Mouse (Mus musculus): ENCODE measurements around the gene Jmjd4.

GRCm38 (mm10) chr11:59410851-59411250 lies 39.0 kb upstream of the Jmjd4 start:
- TF ChIP-seq CTCF (conservative IDR thresholded peaks at IDR 0.05; ENCODE audit: insufficient read depth, insufficient read length, low read depth, low read length) = no peak
- no peak for TF ChIP-seq POLR2A (IDR thresholded peaks at IDR 0.05; ENCODE audit: low read depth, low read length)

All from kidney, adult 2 months (tissue).